Mouse (Mus musculus): Measurements from ENCODE around the gene Gm11559. TPM values are rescaled to one million over a fixed set of nuclear protein-coding genes. Genes with fewer than 3 reads are reported as not detected.
"Not testable (repeated sequence)": the region's sequence is repeated elsewhere in the genome, so short reads cannot be mapped to it uniquely, and the experiment has no call there.

The Gm11559 gene
- not detected for total RNA-seq (2021)

- not testable (repeated sequence) for DNase-seq
These were observed at the start of gene Gm11559 for GRCm38 (mm10) chr11:99864176-99864575. TSS of gene Gm11559 (plus strand) at chr11:99864476.

- DNase-seq: not testable (repeated sequence)
These were observed 48.7 kb upstream of the Gm11559 start, which contains the start of gene Gm11564 for GRCm38 (mm10) chr11:99815566-99815965. TSS of gene Gm11564 (minus strand) at chr11:99815666.

GRCm38 (mm10) chr11:99837966-99838365, 26.3 kb upstream of the Gm11559 start, which contains the start of gene 2300003K06Rik:
TSS of gene 2300003K06Rik (minus strand) at chr11:99838066.
- no peak for DNase-seq

DNA sequence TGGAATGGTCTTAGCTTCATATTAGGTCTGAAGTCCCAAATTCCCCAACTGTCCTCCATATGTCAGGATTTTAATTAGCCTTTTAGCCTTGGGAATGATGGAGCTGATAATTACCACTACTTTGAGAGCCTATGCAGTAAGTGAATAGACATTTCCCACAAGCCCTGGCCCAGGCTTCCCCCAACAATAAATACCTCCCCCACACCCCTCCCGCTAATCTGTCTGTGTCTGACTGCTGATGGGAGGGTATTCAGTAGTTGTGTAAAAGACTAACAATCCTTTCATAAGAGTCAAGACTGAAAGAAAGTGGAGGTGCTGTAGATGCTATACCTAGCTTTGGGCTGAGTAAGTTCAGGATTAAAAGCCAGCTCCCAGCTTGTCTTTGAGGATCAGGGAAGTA, 22.1 kb upstream of the Gm11559 start:
- DNase-seq: no peak

GRCm38 (mm10) chr11:99846746-99847145, 17.5 kb upstream of the Gm11559 start:
- DNase-seq: no peak

GRCm38 (mm10) chr11:99851508-99851907, 12.8 kb upstream of the Gm11559 start, which contains the start of gene Krtap4-16:
TSS of gene Krtap4-16 (minus strand) at chr11:99851608.
- DNase-seq: no peak

- no peak for DNase-seq
These were observed 10.2 kb upstream of the Gm11559 start for GRCm38 (mm10) chr11:99854121-99854520.

- DNase-seq: no peak
These were observed 6.7 kb upstream of the Gm11559 start, which contains the start of gene Gm11568 for GRCm38 (mm10) chr11:99857617-99858016. TSS of gene Gm11568 (plus strand) at chr11:99857917.

DNA sequence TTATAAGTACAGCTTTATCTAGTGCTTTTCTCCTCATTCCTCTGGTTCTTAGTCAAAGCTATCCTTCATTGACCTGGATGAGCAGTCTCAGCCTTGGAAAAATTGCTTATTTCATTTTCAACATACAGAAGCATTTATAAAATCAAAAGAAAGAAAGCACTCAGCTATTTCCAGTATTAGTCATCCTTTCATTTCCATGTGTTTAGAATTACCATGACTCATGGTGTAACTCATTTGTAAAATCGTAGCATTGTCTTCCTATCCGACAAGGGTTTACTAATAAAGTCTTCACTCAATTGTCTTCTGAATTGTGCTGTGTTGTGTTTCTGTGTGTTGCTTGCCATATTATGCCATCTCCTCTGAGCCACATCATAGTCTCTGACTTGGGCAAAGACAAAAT, 5.5 kb upstream of the Gm11559 start:
- no peak for DNase-seq

DNA sequence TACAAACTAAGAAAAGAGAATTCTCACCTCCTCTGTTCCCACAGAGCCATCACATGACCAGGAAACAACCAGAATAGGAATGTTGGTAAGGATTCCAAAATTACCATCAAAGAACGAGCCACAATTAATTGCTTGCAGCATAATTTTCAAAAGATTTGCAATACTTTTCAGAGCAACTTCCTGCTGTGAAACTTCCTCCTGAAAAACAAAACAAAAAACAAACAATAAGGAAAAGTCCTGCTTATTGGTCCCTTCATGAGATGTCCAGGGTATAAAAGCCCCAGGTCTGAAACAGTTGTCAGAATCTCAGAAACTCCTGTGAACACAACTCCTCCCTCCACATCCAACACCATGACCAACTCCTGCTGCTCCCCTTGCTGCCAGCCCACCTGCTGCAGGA, 8.8 kb downstream of the Gm11559 start, which contains the start of gene Krtap9-1:
Gene Krtap9-1, plus strand, starts transcription at position 301 of the 400 bp plus-strand sequence.
- not testable (repeated sequence) for DNase-seq

GRCm38 (mm10) chr11:99878887-99879286, 14.6 kb downstream of the Gm11559 start, which contains the start of gene Gm11567:
TSS of gene Gm11567 (plus strand) at chr11:99879187.
- DNase-seq: not testable (repeated sequence)

- DNase-seq: no peak
These were observed 43.3 kb downstream of the Gm11559 start, which contains the start of gene Krtap31-1 for GRCm38 (mm10) chr11:99907620-99908019. TSS of gene Krtap31-1 (plus strand) at chr11:99907920.

GRCm38 (mm10) chr11:99914451-99914850, 50.2 kb downstream of the Gm11559 start, which contains the start of gene Gm11565:
TSS of gene Gm11565 (plus strand) at chr11:99914751.
- no peak for DNase-seq

Other genes starting within 250 kb of the Gm11559 start
- gene Krtap2-4, start 249.6 kb upstream of the Gm11559 start, total RNA-seq (2021): not detected
- gene Gm11562, start 244.0 kb upstream of the Gm11559 start, total RNA-seq (2021): not detected
- gene Krtap4-1, start 236.2 kb upstream of the Gm11559 start, total RNA-seq (2021): not detected
- gene Krtap4-2, start 229.4 kb upstream of the Gm11559 start, total RNA-seq (2021): not detected
- gene Krtap4-7, start 220.4 kb upstream of the Gm11559 start, total RNA-seq (2021): not detected
- gene Gm11555, start 214.2 kb upstream of the Gm11559 start, total RNA-seq (2021): not detected
- gene Gm11563, start 205.5 kb upstream of the Gm11559 start, total RNA-seq (2021): not detected
- gene Krtap4-6, start 198.5 kb upstream of the Gm11559 start, total RNA-seq (2021): not detected
- not detected for gene Gm14190, start 173.7 kb upstream of the Gm11559 start, total RNA-seq (2021)
- not detected for gene Gm14180, start 130.2 kb upstream of the Gm11559 start, total RNA-seq (2021)
- gene Gm11595, start 91.6 kb upstream of the Gm11559 start, total RNA-seq (2021): not detected
- gene Krtap4-8, start 83.8 kb upstream of the Gm11559 start, total RNA-seq (2021): not detected
- gene Krtap4-9, start 79.3 kb upstream of the Gm11559 start, total RNA-seq (2021): not detected
- gene Gm11596, start 71.0 kb upstream of the Gm11559 start, total RNA-seq (2021): not detected
- not detected for gene Gm11569, start 65.5 kb upstream of the Gm11559 start, total RNA-seq (2021)
- not detected for gene Gm11554, start 60.0 kb upstream of the Gm11559 start, total RNA-seq (2021)
- not detected for gene Krtap4-13, start 54.6 kb upstream of the Gm11559 start, total RNA-seq (2021)
- not detected for gene Gm11564, start 48.8 kb upstream of the Gm11559 start, total RNA-seq (2021)
- not detected for gene 2300003K06Rik, start 26.4 kb upstream of the Gm11559 start, total RNA-seq (2021)
- not detected for gene Krtap4-16, start 12.9 kb upstream of the Gm11559 start, total RNA-seq (2021)
- gene Gm11568, start 6.6 kb upstream of the Gm11559 start, total RNA-seq (2021): not detected
- gene Krtap9-1, start 8.9 kb downstream of the Gm11559 start, total RNA-seq (2021): not detected
- not detected for gene Gm11567, start 14.7 kb downstream of the Gm11559 start, total RNA-seq (2021)
- gene Krtap31-1, start 43.4 kb downstream of the Gm11559 start, total RNA-seq (2021): not detected
- gene Gm11565, start 50.3 kb downstream of the Gm11559 start, total RNA-seq (2021): not detected
- gene Krtap31-2, start 71.8 kb downstream of the Gm11559 start, total RNA-seq (2021): not detected
- gene Krtap9-5, start 84.0 kb downstream of the Gm11559 start, total RNA-seq (2021): not detected
- gene Krtap29-1, start 114.6 kb downstream of the Gm11559 start, total RNA-seq (2021): not detected
- not detected for gene Krtap16-1, start 122.1 kb downstream of the Gm11559 start, total RNA-seq (2021)
- not detected for gene Krtap17-1, start 129.5 kb downstream of the Gm11559 start, total RNA-seq (2021)
- not detected for gene Krt33a, start 151.7 kb downstream of the Gm11559 start, total RNA-seq (2021)
- gene Krt33b, start 165.4 kb downstream of the Gm11559 start, total RNA-seq (2021): not detected
- gene Krt34, start 177.1 kb downstream of the Gm11559 start, total RNA-seq (2021): not detected
- gene Krt31, start 186.1 kb downstream of the Gm11559 start, total RNA-seq (2021): not detected
- gene Krt32, start 223.8 kb downstream of the Gm11559 start, total RNA-seq (2021): not detected
- gene Krt35, start 231.8 kb downstream of the Gm11559 start, total RNA-seq (2021): not detected
- not detected for gene Krt36, start 241.2 kb downstream of the Gm11559 start, total RNA-seq (2021)